8 mouse cellular contexts compared by ENCODE assay signal in genomic region chr4:82512335-82512734, GRCm38 (mm10).
A peak's percentile ranks its signal among the peaks of the same experiment; 100 is the strongest.
DNase-seq lines count a peak whose midpoint lies in the region; ATAC-seq and TF ChIP-seq lines count a peak whose summit lies in the region.

No protein-coding gene starts in this region.

- peak overlapping the region; percentile 56 for H3K4me3 ChIP-seq in liver, adult 2 months (ENCODE audit: insufficient read depth, low read depth, low read length)
- peak overlapping the region; percentile 95 for H3K4me3 ChIP-seq in forebrain, embryonic 12.5 days (replicated peaks)
- peak overlapping the region; percentile 47 for H3K4me3 ChIP-seq in kidney, postnatal 0 days (replicated peaks; ENCODE audit: low read depth, low read length)
- H3K4me3 ChIP-seq in neural tube, embryonic 13.5 days, result peak overlapping the region; percentile 91

- peak overlapping the region; percentile 68 for H3K9ac ChIP-seq in liver, adult 2 months (ENCODE audit: low read depth, low read length)
- peak overlapping the region; percentile 71 for H3K9ac ChIP-seq in forebrain, embryonic 12.5 days
- peak overlapping the region; percentile 60 for H3K9ac ChIP-seq in kidney, postnatal 0 days (ENCODE audit: low read depth, low read length)
- H3K9ac ChIP-seq in neural tube, embryonic 13.5 days, result peak overlapping the region; percentile 85

- TF ChIP-seq CTCF in liver, adult 2 months (IDR thresholded peaks at IDR 0.05; ENCODE audit: low read depth, low read length), result no peak
- TF ChIP-seq CTCF in kidney, postnatal 0 days (IDR thresholded peaks at IDR 0.05; ENCODE audit: low read depth), result no peak

- H3K4me1 ChIP-seq in liver, adult 2 months (ENCODE audit: control insufficient read depth, insufficient read depth, low read length), result peaks cover 10% of the 10 kb centered on the region
- peaks cover 49% of the 10 kb centered on the region for H3K4me1 ChIP-seq in forebrain, embryonic 12.5 days
- H3K4me1 ChIP-seq in kidney, postnatal 0 days (replicated peaks; ENCODE audit: insufficient read depth, low read length), result 0 out of 2 replicates have a peak, but pooled peaks cover 6% of the 10 kb centered on the region
- H3K4me1 ChIP-seq in neural tube, embryonic 13.5 days (replicated peaks), result peaks cover 65% of the 10 kb centered on the region

- H3K79me2 ChIP-seq in liver, adult 2 months (ENCODE audit: control insufficient read depth, insufficient read depth, low read length), result peaks cover 4% of the 10 kb centered on the region; the same call in 1 of the 2 replicates

- no peaks in the 10 kb centered on the region for H3K36me3 ChIP-seq in liver, adult 2 months (ENCODE audit: control insufficient read depth, insufficient read depth, low read length)
- H3K36me3 ChIP-seq in forebrain, embryonic 12.5 days (replicated peaks), result no peaks in the 10 kb centered on the region
- H3K36me3 ChIP-seq in kidney, postnatal 0 days (ENCODE audit: insufficient read depth, low read length), result no peaks in the 10 kb centered on the region
- no peaks in the 10 kb centered on the region for H3K36me3 ChIP-seq in neural tube, embryonic 13.5 days

- ATAC-seq in forebrain, embryonic 12.5 days (ENCODE audit: low FRiP score), result no peak
- ATAC-seq in kidney, postnatal 0 days (replicated peaks; ENCODE audit: low FRiP score, low read depth), result no peak
- no peak for ATAC-seq in neural tube, embryonic 13.5 days (ENCODE audit: low read depth)

- peak overlapping the region; percentile 74 for H3K27ac ChIP-seq in liver, adult 2 months (replicated peaks; ENCODE audit: insufficient read depth, low read depth, low read length)
- H3K27ac ChIP-seq in forebrain, embryonic 12.5 days, result peak overlapping the region; percentile 95
- peak overlapping the region; percentile 84 for H3K27ac ChIP-seq in kidney, postnatal 0 days
- peak overlapping the region; percentile 99 for H3K27ac ChIP-seq in neural tube, embryonic 13.5 days (replicated peaks)

- no peaks in the 10 kb centered on the region for H3K9me3 ChIP-seq in forebrain, embryonic 12.5 days
- H3K9me3 ChIP-seq in kidney, postnatal 0 days (replicated peaks; ENCODE audit: low read length), result no peaks in the 10 kb centered on the region
- H3K9me3 ChIP-seq in neural tube, embryonic 13.5 days, result no peaks in the 10 kb centered on the region

- peak overlapping the region; percentile 95 for H3K4me2 ChIP-seq in forebrain, embryonic 12.5 days
- H3K4me2 ChIP-seq in kidney, postnatal 0 days (ENCODE audit: low read length), result peak overlapping the region; percentile 76
- H3K4me2 ChIP-seq in neural tube, embryonic 13.5 days, result peak overlapping the region; percentile 77

- no peaks in the 10 kb centered on the region for H3K27me3 ChIP-seq in liver, adult 2 months (ENCODE audit: control insufficient read depth, insufficient read depth, low read length)
- H3K27me3 ChIP-seq in forebrain, embryonic 12.5 days, result no peaks in the 10 kb centered on the region
- H3K27me3 ChIP-seq in kidney, postnatal 0 days (ENCODE audit: insufficient read depth, low read length), result no peaks in the 10 kb centered on the region
- no peaks in the 10 kb centered on the region for H3K27me3 ChIP-seq in neural tube, embryonic 13.5 days

- peak; percentile 70 for DNase-seq in liver, adult 2 months (ENCODE audit: extremely low read depth, low read depth, low spot score)
- DNase-seq in liver, result no peak
- peak; percentile 57 for DNase-seq in kidney, postnatal 0 days (ENCODE audit: low spot score)
- DNase-seq in right cerebral cortex, postnatal 4 days, result no peak
- no peak for DNase-seq in urinary bladder, postnatal 14 days (ENCODE audit: low spot score)
- no peak for DNase-seq in right cerebral cortex, adult 2 months (ENCODE audit: low spot score in 2 of 2)

- no peak for TF ChIP-seq POLR2A in liver, adult 2 months (IDR thresholded peaks at IDR 0.05; ENCODE audit: extremely low read depth, insufficient read depth, low read length)

- WGBS in liver, adult 2 months, result under 1% methylated on average over 13 of the region's 13 CpGs
- WGBS in forebrain, embryonic 12.5 days, result 1% methylated on average over 13 of the region's 13 CpGs
- 4% methylated on average over 13 of the region's 13 CpGs for WGBS in kidney, postnatal 0 days
- whole genome bisulfite sequencing in neural tube, embryonic 13.5 days, result 1% methylated on average over 13 of the region's 13 CpGs

Comparison
In these comparisons a context has a peak if more than half of its experiments do, and no peak if none do; other contexts are left out.
1. DNase-seq: peak in liver, adult 2 months (single experiment) and kidney, postnatal 0 days (single experiment); none in liver (single experiment), right cerebral cortex, postnatal 4 days (single experiment), urinary bladder, postnatal 14 days (single experiment) and right cerebral cortex, adult 2 months (0 of 2).
2. Peak in every context shown above with its lines, with median percentiles within 50 percentile points of each other: H3K27ac ChIP-seq, H3K4me3 ChIP-seq, H3K9ac ChIP-seq and H3K4me2 ChIP-seq.